Mouse (Mus musculus): ENCODE measurements around the gene Tubgcp6. TPM values are rescaled to one million over a fixed set of nuclear protein-coding genes. Genes with fewer than 3 reads are reported as not detected.

Gene Tubgcp6
- polyA plus RNA-seq, 1 experiment from 2014 or later: 14.7 TPM

DNA sequence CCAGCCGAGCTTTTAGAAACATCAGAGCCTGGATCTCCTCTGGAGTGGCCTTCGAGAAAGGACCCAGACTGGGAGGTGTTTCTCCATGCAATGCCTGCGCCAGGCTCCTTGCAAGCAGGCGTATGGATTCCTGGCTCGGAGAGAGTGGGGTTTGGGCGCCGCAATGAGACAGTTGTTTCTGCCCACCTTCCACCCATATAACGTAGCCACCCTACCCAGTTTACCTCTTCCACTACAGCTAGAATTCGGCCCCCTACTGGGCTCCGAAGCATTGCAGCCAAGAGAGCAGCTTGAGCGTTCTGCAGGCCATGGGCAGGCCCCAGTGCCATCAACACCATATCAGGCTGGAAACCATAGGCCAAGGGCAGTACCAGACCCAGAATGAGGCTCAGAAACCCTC, 683 bp upstream of the Tubgcp6 start:
- Histone ChIP-seq H3K4me2 (replicated peaks; ENCODE audit: low read depth, low read length) (peak overlapping the region; percentile 92), H3K4me3 (ENCODE audit: low read length) (peak overlapping the region; percentile 95), H3K27me3 (ENCODE audit: insufficient read depth, low read length) (no peaks in the 10 kb centered on the region), H3K9ac (replicated peaks; ENCODE audit: low read length) (peak overlapping the region; percentile 85), H3K36me3 (ENCODE audit: insufficient read depth, low read length) (peaks cover 4% of the 10 kb centered on the region; the same call in 1 of the 2 replicates), H3K9me3 (ENCODE audit: low read length) (no peaks in the 10 kb centered on the region), H3K4me1 (ENCODE audit: insufficient read depth, low read length) (peaks cover 39% of the 10 kb centered on the region), H3K27ac (ENCODE audit: low read length) (peak overlapping the region; percentile 74)
- peak; percentile 35 for ATAC-seq (ENCODE audit: low FRiP score, low TSS enrichment)
- WGBS: 26% methylated on average over 11 of the region's 11 CpGs

DNA sequence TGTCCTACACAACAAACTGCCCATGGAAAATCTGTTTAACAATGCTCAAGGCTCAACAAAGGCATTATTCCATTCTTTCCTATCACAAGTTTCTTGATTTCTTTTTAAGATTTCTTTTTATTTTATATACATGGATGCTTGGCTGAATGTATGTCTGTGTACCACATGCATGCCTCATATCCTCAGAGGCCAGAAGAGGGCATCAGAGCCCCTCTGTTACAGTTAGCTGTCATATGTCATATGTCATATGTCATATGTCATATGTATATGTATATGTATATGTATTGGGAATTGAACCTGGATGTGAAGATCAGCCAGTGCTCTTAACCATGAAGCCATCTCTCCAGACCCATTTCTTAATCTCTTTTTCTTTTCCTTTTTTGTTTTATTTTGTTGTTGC, 4.9 kb downstream of the Tubgcp6 start:
- H3K4me3 ChIP-seq (ENCODE audit: low read length): no peak overlapping the region
- peaks cover 20% of the 10 kb centered on the region for H3K4me1 ChIP-seq (ENCODE audit: insufficient read depth, low read length)
- H3K9me3 ChIP-seq (ENCODE audit: low read length): no peaks in the 10 kb centered on the region
- no peaks in the 10 kb centered on the region for H3K27me3 ChIP-seq (ENCODE audit: insufficient read depth, low read length)
- H3K36me3 ChIP-seq (ENCODE audit: insufficient read depth, low read length): peaks cover 32% of the 10 kb centered on the region
- ATAC-seq (ENCODE audit: low FRiP score, low TSS enrichment): no peak
- H3K4me2 ChIP-seq (replicated peaks; ENCODE audit: low read depth, low read length): no peak overlapping the region
- no peak overlapping the region for H3K27ac ChIP-seq (ENCODE audit: low read length)
- H3K9ac ChIP-seq (replicated peaks; ENCODE audit: low read length): no peak overlapping the region

DNA sequence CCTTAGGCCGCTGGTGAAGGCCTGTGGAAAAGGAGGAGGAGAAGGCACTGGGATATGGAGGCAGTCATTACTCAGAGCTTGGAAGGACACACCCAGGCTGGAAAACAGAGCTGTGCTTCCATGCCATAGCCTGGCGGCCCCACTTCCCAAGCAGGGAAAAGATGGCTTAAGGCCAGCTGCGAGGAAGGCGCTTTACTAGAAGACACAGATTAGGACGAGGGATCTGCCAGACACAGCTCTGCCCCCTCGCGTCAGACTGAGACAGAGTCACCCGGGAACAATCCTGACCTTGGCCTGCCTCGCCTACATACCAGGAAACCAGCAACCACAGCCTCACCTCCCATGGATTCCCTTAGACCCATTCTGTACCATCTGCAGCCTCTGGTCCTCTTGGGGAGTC, 12.8 kb downstream of the Tubgcp6 start:
- H3K36me3 ChIP-seq (ENCODE audit: insufficient read depth, low read length): peaks cover 66% of the 10 kb centered on the region
- no peaks in the 10 kb centered on the region for H3K9me3 ChIP-seq (ENCODE audit: low read length)
- no peak overlapping the region for H3K4me2 ChIP-seq (replicated peaks; ENCODE audit: low read depth, low read length)
- no peaks in the 10 kb centered on the region for H3K4me1 ChIP-seq (ENCODE audit: insufficient read depth, low read length)
- 80% methylated on average over 9 of the region's 9 CpGs for WGBS
- no peak for ATAC-seq (ENCODE audit: low FRiP score, low TSS enrichment)
- no peak overlapping the region for H3K9ac ChIP-seq (replicated peaks; ENCODE audit: low read length)
- no peak overlapping the region for H3K4me3 ChIP-seq (ENCODE audit: low read length)
- H3K27ac ChIP-seq (ENCODE audit: low read length): no peak overlapping the region
- H3K27me3 ChIP-seq (ENCODE audit: insufficient read depth, low read length): no peaks in the 10 kb centered on the region

DNA sequence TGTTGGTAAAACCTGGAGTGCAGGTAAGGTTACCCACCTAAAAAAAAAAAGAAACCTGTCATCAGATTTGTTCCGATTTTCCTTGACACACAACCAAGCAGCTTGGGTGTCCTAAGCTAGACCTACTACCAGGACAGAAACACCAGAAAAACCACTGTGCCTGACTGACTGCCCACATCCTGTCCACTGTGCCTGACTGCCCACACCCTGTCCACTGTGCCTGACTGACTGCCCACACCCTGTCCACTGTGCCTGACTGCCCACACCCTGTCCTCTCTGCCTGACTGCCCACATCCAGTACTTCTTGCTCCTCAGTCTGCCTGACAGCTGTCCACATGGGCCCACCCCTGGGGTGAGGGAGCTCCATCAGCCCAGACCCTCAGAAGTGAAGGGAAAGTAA, 15.9 kb downstream of the Tubgcp6 start:
- no peaks in the 10 kb centered on the region for H3K9me3 ChIP-seq (ENCODE audit: low read length)
- H3K27ac ChIP-seq (ENCODE audit: low read length): no peak overlapping the region
- 94% methylated on average over 1 of the region's 1 CpGs for WGBS
- peaks cover 73% of the 10 kb centered on the region for H3K36me3 ChIP-seq (ENCODE audit: insufficient read depth, low read length)
- no peaks in the 10 kb centered on the region for H3K27me3 ChIP-seq (ENCODE audit: insufficient read depth, low read length)
- H3K9ac ChIP-seq (replicated peaks; ENCODE audit: low read length): no peak overlapping the region
- H3K4me1 ChIP-seq (ENCODE audit: insufficient read depth, low read length): no peaks in the 10 kb centered on the region
- no peak for ATAC-seq (ENCODE audit: low FRiP score, low TSS enrichment)
- H3K4me3 ChIP-seq (ENCODE audit: low read length): no peak overlapping the region
- no peak overlapping the region for H3K4me2 ChIP-seq (replicated peaks; ENCODE audit: low read depth, low read length)

DNA sequence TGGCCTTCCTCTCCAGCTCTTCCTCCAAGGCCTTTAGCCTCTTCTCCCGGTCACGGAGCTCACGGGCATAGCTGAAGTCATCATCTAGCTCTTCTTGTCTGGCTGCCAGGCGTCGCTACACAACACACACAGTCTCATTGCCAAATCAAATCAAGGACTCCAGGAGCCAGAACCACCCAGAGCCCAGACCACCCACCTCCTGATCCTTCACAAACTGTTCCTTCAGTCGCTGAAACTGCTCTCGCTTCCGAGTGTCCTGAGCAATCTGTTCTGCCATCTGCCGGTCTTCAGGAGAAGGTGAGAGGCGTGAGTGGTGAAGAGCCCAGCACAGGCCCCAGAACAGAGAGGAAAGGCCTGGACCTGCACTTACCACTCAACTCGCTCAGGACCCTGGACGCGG, 16.8 kb downstream of the Tubgcp6 start:
- 91% methylated on average over 13 of the region's 13 CpGs for WGBS

DNA sequence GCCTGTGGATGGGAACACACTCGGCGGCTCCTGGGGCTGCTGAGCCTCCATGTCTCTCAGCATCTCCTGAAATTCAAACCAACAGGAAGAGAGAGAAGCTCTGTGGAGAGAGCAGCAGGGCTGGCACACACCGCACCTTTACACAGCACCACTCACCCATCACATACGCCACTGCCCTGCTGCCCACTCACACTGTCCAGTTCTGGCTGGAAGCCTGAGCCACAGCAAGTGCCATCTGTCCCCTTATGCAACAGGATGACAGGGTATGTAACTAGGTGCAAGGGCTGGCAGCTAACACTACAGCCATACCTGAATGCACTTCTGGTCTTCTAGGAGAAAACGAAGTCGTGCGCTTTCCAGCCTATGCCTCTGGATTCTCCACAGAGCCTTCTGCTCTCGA, 18.5 kb downstream of the Tubgcp6 start:
- H3K36me3 ChIP-seq (ENCODE audit: insufficient read depth, low read length): peaks cover 78% of the 10 kb centered on the region
- H3K27me3 ChIP-seq (ENCODE audit: insufficient read depth, low read length): no peaks in the 10 kb centered on the region
- no peak overlapping the region for H3K4me3 ChIP-seq (ENCODE audit: low read length)
- ATAC-seq (ENCODE audit: low FRiP score, low TSS enrichment): no peak
- H3K9ac ChIP-seq (replicated peaks; ENCODE audit: low read length): no peak overlapping the region
- no peak overlapping the region for H3K4me2 ChIP-seq (replicated peaks; ENCODE audit: low read depth, low read length)
- no peak overlapping the region for H3K27ac ChIP-seq (ENCODE audit: low read length)
- 93% methylated on average over 8 of the region's 8 CpGs for WGBS
- H3K4me1 ChIP-seq (ENCODE audit: insufficient read depth, low read length): no peaks in the 10 kb centered on the region
- H3K9me3 ChIP-seq (ENCODE audit: low read length): no peaks in the 10 kb centered on the region

More for the DNA sequence above, 16.8 kb downstream of the Tubgcp6 start:
- H3K9me3 ChIP-seq (ENCODE audit: low read length): no peaks in the 10 kb centered on the region
- H3K27me3 ChIP-seq (ENCODE audit: insufficient read depth, low read length): no peaks in the 10 kb centered on the region
- no peak overlapping the region for H3K27ac ChIP-seq (ENCODE audit: low read length)
- no peak overlapping the region for H3K9ac ChIP-seq (replicated peaks; ENCODE audit: low read length)
- H3K4me3 ChIP-seq (ENCODE audit: low read length): no peak overlapping the region
- no peak for ATAC-seq (ENCODE audit: low FRiP score, low TSS enrichment)
- peaks cover 77% of the 10 kb centered on the region for H3K36me3 ChIP-seq (ENCODE audit: insufficient read depth, low read length)
- H3K4me1 ChIP-seq (ENCODE audit: insufficient read depth, low read length): no peaks in the 10 kb centered on the region
- H3K4me2 ChIP-seq (replicated peaks; ENCODE audit: low read depth, low read length): no peak overlapping the region

DNA sequence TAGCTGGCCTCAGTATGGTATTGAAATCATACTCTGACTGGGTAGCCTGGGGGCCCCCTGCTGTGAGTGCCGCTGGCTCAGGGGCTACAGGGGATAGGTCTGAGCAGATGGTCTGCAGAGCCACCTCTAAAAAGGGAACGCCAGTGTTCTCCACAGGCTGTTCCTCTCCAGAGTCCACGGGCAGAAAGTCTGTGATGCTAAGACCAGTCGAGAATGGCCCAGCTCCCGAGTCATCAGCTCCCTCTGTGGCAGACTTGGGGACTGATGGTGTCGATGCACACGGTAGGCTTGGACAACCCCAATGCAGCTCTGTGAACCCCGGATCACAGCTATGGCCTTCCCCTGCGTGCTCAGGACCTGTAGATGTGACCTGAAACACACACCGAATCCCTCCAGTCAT, 19.0 kb downstream of the Tubgcp6 start:
- Histone ChIP-seq H3K36me3 (ENCODE audit: insufficient read depth, low read length) (peaks cover 78% of the 10 kb centered on the region), H3K9me3 (ENCODE audit: low read length) (no peaks in the 10 kb centered on the region), H3K27ac (ENCODE audit: low read length) (no peak overlapping the region), H3K4me1 (ENCODE audit: insufficient read depth, low read length) (no peaks in the 10 kb centered on the region), H3K4me3 (ENCODE audit: low read length) (no peak overlapping the region), H3K4me2 (replicated peaks; ENCODE audit: low read depth, low read length) (no peak overlapping the region), H3K27me3 (ENCODE audit: insufficient read depth, low read length) (no peaks in the 10 kb centered on the region), H3K9ac (replicated peaks; ENCODE audit: low read length) (no peak overlapping the region)
- no peak for ATAC-seq (ENCODE audit: low FRiP score, low TSS enrichment)
- WGBS: 87% methylated on average over 10 of the region's 10 CpGs

DNA sequence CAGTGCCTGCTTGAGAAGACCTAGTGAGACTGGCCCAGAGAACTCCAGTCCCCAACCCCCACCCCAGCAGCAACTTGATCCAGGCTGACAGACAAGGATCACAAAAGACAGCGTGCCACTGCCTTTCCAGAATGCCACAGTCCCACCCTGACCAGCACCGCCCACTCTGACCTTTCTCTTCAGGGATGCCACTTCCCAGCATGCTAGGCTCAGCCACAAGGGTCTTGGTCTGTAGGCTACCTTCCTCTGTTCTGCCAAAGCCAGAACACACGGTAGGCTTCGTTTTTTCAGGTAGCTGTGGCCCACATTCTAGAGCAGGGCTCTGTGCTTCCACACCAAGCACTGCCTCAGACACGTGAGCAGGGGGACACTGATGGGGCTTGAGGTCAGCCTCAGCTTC, 20.3 kb downstream of the Tubgcp6 start:
- Histone ChIP-seq H3K4me2 (replicated peaks; ENCODE audit: low read depth, low read length) (no peak overlapping the region), H3K27ac (ENCODE audit: low read length) (no peak overlapping the region), H3K27me3 (ENCODE audit: insufficient read depth, low read length) (no peaks in the 10 kb centered on the region), H3K4me3 (ENCODE audit: low read length) (no peak overlapping the region), H3K9me3 (ENCODE audit: low read length) (no peaks in the 10 kb centered on the region), H3K9ac (replicated peaks; ENCODE audit: low read length) (no peak overlapping the region), H3K4me1 (ENCODE audit: insufficient read depth, low read length) (no peaks in the 10 kb centered on the region), H3K36me3 (ENCODE audit: insufficient read depth, low read length) (peaks cover 76% of the 10 kb centered on the region)
- ATAC-seq (ENCODE audit: low FRiP score, low TSS enrichment): no peak
- WGBS: 75% methylated on average over 5 of the region's 5 CpGs

DNA sequence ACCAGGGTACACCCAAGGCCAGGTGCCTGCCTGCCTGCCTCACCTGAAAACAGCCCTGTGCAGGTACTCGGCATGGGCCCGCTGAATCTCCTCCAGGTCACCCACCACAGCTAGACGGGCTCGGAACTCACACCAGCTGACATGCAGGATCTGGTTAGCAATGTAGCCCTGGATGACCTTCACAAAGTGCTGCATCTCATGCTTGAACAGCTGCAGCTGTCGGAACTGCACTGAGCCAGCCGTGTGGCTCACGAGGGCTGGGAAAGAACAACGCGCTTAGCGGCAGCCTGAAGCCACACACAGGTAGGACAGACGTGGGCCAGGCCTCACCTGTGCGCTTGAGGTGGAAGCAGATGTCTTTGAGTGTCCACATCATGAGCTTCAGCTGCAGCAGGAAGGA, 22.1 kb downstream of the Tubgcp6 start:
- 82% methylated on average over 12 of the region's 12 CpGs for WGBS

DNA sequence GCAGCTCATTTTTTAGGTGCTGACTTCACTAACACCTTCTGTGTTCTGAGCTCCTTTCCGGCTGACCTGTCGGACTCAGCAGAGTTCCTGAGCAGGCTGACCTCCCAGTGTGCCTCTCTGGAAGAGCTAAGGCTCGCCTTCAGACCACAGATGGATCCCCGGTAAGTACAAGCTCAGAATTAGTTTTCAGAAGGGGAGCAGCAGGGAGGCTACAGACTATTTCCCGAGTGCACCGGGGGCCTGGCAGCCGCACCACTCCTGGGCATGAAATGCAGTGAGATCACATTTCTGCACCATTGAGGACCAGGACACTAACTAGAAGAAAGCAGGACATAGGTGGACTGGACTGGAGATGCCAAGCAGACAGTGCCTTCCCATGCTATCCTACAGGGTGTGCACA, 24.3 kb downstream of the Tubgcp6 start:
- H3K4me3 ChIP-seq (ENCODE audit: low read length): no peak overlapping the region
- no peaks in the 10 kb centered on the region for H3K4me1 ChIP-seq (ENCODE audit: insufficient read depth, low read length)
- H3K36me3 ChIP-seq (ENCODE audit: insufficient read depth, low read length): peaks cover 88% of the 10 kb centered on the region
- ATAC-seq (ENCODE audit: low FRiP score, low TSS enrichment): no peak
- no peaks in the 10 kb centered on the region for H3K27me3 ChIP-seq (ENCODE audit: insufficient read depth, low read length)
- no peaks in the 10 kb centered on the region for H3K9me3 ChIP-seq (ENCODE audit: low read length)
- H3K9ac ChIP-seq (replicated peaks; ENCODE audit: low read length): no peak overlapping the region
- no peak overlapping the region for H3K4me2 ChIP-seq (replicated peaks; ENCODE audit: low read depth, low read length)
- 82% methylated on average over 7 of the region's 7 CpGs for WGBS
- no peak overlapping the region for H3K27ac ChIP-seq (ENCODE audit: low read length)

More for the DNA sequence above, 22.1 kb downstream of the Tubgcp6 start:
- no peak overlapping the region for H3K4me3 ChIP-seq (ENCODE audit: low read length)
- no peaks in the 10 kb centered on the region for H3K27me3 ChIP-seq (ENCODE audit: insufficient read depth, low read length)
- H3K4me2 ChIP-seq (replicated peaks; ENCODE audit: low read depth, low read length): no peak overlapping the region
- no peaks in the 10 kb centered on the region for H3K9me3 ChIP-seq (ENCODE audit: low read length)
- no peak overlapping the region for H3K9ac ChIP-seq (replicated peaks; ENCODE audit: low read length)
- no peaks in the 10 kb centered on the region for H3K4me1 ChIP-seq (ENCODE audit: insufficient read depth, low read length)
- ATAC-seq (ENCODE audit: low FRiP score, low TSS enrichment): no peak
- H3K36me3 ChIP-seq (ENCODE audit: insufficient read depth, low read length): peaks cover 82% of the 10 kb centered on the region
- H3K27ac ChIP-seq (ENCODE audit: low read length): no peak overlapping the region

DNA sequence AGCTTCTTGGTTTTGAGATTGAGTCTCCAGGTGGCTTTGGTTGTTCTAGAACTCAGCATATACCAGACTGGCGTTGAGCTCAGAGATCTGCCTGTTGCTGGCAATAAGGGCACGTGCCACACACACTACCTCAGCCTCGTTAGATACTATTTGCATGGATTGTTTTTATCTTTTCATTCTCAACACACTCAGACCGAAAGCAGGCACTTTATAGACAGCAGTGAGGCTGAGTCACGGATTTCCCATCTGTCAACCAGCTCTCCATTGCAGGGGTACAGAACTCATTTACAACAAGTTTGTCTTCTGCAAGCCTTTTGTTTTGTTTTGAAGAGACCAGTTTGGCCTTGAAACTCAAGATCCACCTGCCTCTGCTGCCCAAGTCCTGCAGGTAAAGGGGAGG, 25.5 kb downstream of the Tubgcp6 start:
- no peaks in the 10 kb centered on the region for H3K9me3 ChIP-seq (ENCODE audit: low read length)
- H3K27ac ChIP-seq (ENCODE audit: low read length): no peak overlapping the region
- 92% methylated on average over 5 of the region's 5 CpGs for WGBS
- no peak overlapping the region for H3K4me3 ChIP-seq (ENCODE audit: low read length)
- H3K4me2 ChIP-seq (replicated peaks; ENCODE audit: low read depth, low read length): no peak overlapping the region
- ATAC-seq (ENCODE audit: low FRiP score, low TSS enrichment): no peak
- no peak overlapping the region for H3K9ac ChIP-seq (replicated peaks; ENCODE audit: low read length)
- no peaks in the 10 kb centered on the region for H3K27me3 ChIP-seq (ENCODE audit: insufficient read depth, low read length)
- H3K36me3 ChIP-seq (ENCODE audit: insufficient read depth, low read length): peaks cover 88% of the 10 kb centered on the region
- no peaks in the 10 kb centered on the region for H3K4me1 ChIP-seq (ENCODE audit: insufficient read depth, low read length)

Measured in kidney, embryonic 16.5 days (tissue).